Mouse (Mus musculus): ENCODE data around the gene Igflr1. TPM values are rescaled to one million over a fixed set of nuclear protein-coding genes. Genes with fewer than 3 reads are reported as not detected.

Gene Igflr1
- polyA plus RNA-seq (2011; ENCODE audit: insufficient read depth, insufficient read length, low replicate concordance, missing spikeins) = 11.3 and 15.7 TPM in 2 replicates

GRCm38 (mm10) chr7:30564970-30565571 lies at the start of gene Igflr1:
Gene Igflr1 (plus strand): TSS chr7:30565427.
- 90% methylated on average over 12 of the region's 12 CpGs for WGBS
- Histone ChIP-seq H3K27ac (ENCODE audit: control insufficient read depth, insufficient read depth, low read depth, low read length, poor library complexity) (no peak within 1 kb of the TSS), H3K4me3 (replicated peaks; ENCODE audit: control insufficient read depth, low read depth, low read length) (peak within 1 kb of the TSS; percentile 90)

GRCm38 (mm10) chr7:30518325-30518724 lies 46.9 kb upstream of the Igflr1 start:
- TF ChIP-seq CTCF (IDR thresholded peaks at IDR 0.05; ENCODE audit: control insufficient read depth, insufficient read depth, low read length) (no peak), POLR2A (IDR thresholded peaks at IDR 0.05; ENCODE audit: borderline replicate concordance, control insufficient read depth, low read depth, low read length) (no peak)
- no peak overlapping the region for H3K4me3 ChIP-seq (replicated peaks; ENCODE audit: control insufficient read depth, low read depth, low read length)
- H3K27ac ChIP-seq (ENCODE audit: control insufficient read depth, insufficient read depth, low read depth, low read length, poor library complexity) = no peak overlapping the region
- no peaks in the 10 kb centered on the region for H3K4me1 ChIP-seq (ENCODE audit: control insufficient read depth, insufficient read depth, low read length)
- WGBS = 45% methylated on average over 8 of the region's 8 CpGs

More at GRCm38 (mm10) chr7:30564970-30565571, at the start of gene Igflr1:
- H3K4me1 ChIP-seq (ENCODE audit: control insufficient read depth, insufficient read depth, low read length) = peaks cover 2% of the 10 kb centered on the region; the same call in 1 of the 2 replicates
- no peak for TF ChIP-seq CTCF (IDR thresholded peaks at IDR 0.05; ENCODE audit: control insufficient read depth, insufficient read depth, low read length)
- TF ChIP-seq POLR2A (IDR thresholded peaks at IDR 0.05; ENCODE audit: borderline replicate concordance, control insufficient read depth, low read depth, low read length) = no peak

GRCm38 (mm10) chr7:30520396-30520795 lies 44.8 kb upstream of the Igflr1 start:
- Histone ChIP-seq H3K4me3 (replicated peaks; ENCODE audit: control insufficient read depth, low read depth, low read length) (no peak overlapping the region), H3K4me1 (ENCODE audit: control insufficient read depth, insufficient read depth, low read length) (no peaks in the 10 kb centered on the region), H3K27ac (ENCODE audit: control insufficient read depth, insufficient read depth, low read depth, low read length, poor library complexity) (no peak overlapping the region)
- 80% methylated on average over 4 of the region's 4 CpGs for WGBS
- TF ChIP-seq CTCF (IDR thresholded peaks at IDR 0.05; ENCODE audit: control insufficient read depth, insufficient read depth, low read length) = no peak
- TF ChIP-seq POLR2A (IDR thresholded peaks at IDR 0.05; ENCODE audit: borderline replicate concordance, control insufficient read depth, low read depth, low read length) = no peak

GRCm38 (mm10) chr7:30520856-30521255 lies 44.4 kb upstream of the Igflr1 start:
- TF ChIP-seq CTCF (IDR thresholded peaks at IDR 0.05; ENCODE audit: control insufficient read depth, insufficient read depth, low read length) (no peak), POLR2A (IDR thresholded peaks at IDR 0.05; ENCODE audit: borderline replicate concordance, control insufficient read depth, low read depth, low read length) (no peak)
- 84% methylated on average over 5 of the region's 5 CpGs for WGBS

GRCm38 (mm10) chr7:30522871-30523270 lies 42.4 kb upstream of the Igflr1 start:
- TF ChIP-seq POLR2A (IDR thresholded peaks at IDR 0.05; ENCODE audit: borderline replicate concordance, control insufficient read depth, low read depth, low read length) = no peak
- TF ChIP-seq CTCF (IDR thresholded peaks at IDR 0.05; ENCODE audit: control insufficient read depth, insufficient read depth, low read length) = no peak
- Histone ChIP-seq H3K4me3 (replicated peaks; ENCODE audit: control insufficient read depth, low read depth, low read length) (no peak overlapping the region), H3K27ac (ENCODE audit: control insufficient read depth, insufficient read depth, low read depth, low read length, poor library complexity) (no peak overlapping the region), H3K4me1 (ENCODE audit: control insufficient read depth, insufficient read depth, low read length) (no peaks in the 10 kb centered on the region)
- WGBS = 90% methylated on average over 10 of the region's 10 CpGs

More at GRCm38 (mm10) chr7:30520856-30521255, 44.4 kb upstream of the Igflr1 start:
- Histone ChIP-seq H3K27ac (ENCODE audit: control insufficient read depth, insufficient read depth, low read depth, low read length, poor library complexity) (no peak overlapping the region), H3K4me1 (ENCODE audit: control insufficient read depth, insufficient read depth, low read length) (no peaks in the 10 kb centered on the region), H3K4me3 (replicated peaks; ENCODE audit: control insufficient read depth, low read depth, low read length) (no peak overlapping the region)

GRCm38 (mm10) chr7:30524487-30524886 lies 40.7 kb upstream of the Igflr1 start:
- WGBS = 74% methylated on average over 6 of the region's 6 CpGs
- TF ChIP-seq CTCF (IDR thresholded peaks at IDR 0.05; ENCODE audit: control insufficient read depth, insufficient read depth, low read length) (no peak), POLR2A (IDR thresholded peaks at IDR 0.05; ENCODE audit: borderline replicate concordance, control insufficient read depth, low read depth, low read length) (no peak)
- no peak overlapping the region for H3K27ac ChIP-seq (ENCODE audit: control insufficient read depth, insufficient read depth, low read depth, low read length, poor library complexity)
- no peaks in the 10 kb centered on the region for H3K4me1 ChIP-seq (ENCODE audit: control insufficient read depth, insufficient read depth, low read length)
- no peak overlapping the region for H3K4me3 ChIP-seq (replicated peaks; ENCODE audit: control insufficient read depth, low read depth, low read length)

GRCm38 (mm10) chr7:30525954-30526353 lies 39.3 kb upstream of the Igflr1 start:
- H3K27ac ChIP-seq (ENCODE audit: control insufficient read depth, insufficient read depth, low read depth, low read length, poor library complexity) = no peak overlapping the region
- no peak overlapping the region for H3K4me3 ChIP-seq (replicated peaks; ENCODE audit: control insufficient read depth, low read depth, low read length)
- no peaks in the 10 kb centered on the region for H3K4me1 ChIP-seq (ENCODE audit: control insufficient read depth, insufficient read depth, low read length)
- TF ChIP-seq CTCF (IDR thresholded peaks at IDR 0.05; ENCODE audit: control insufficient read depth, insufficient read depth, low read length) (no peak), POLR2A (IDR thresholded peaks at IDR 0.05; ENCODE audit: borderline replicate concordance, control insufficient read depth, low read depth, low read length) (no peak)
- WGBS = 90% methylated on average over 10 of the region's 10 CpGs

- no peaks in the 10 kb centered on the region for H3K4me1 ChIP-seq (ENCODE audit: control insufficient read depth, insufficient read depth, low read length)
- 89% methylated on average over 17 of the region's 17 CpGs for WGBS
- no peak overlapping the region for H3K27ac ChIP-seq (ENCODE audit: control insufficient read depth, insufficient read depth, low read depth, low read length, poor library complexity)
- H3K4me3 ChIP-seq (replicated peaks; ENCODE audit: control insufficient read depth, low read depth, low read length) = no peak overlapping the region
- TF ChIP-seq POLR2A (IDR thresholded peaks at IDR 0.05; ENCODE audit: borderline replicate concordance, control insufficient read depth, low read depth, low read length) (no peak), CTCF (IDR thresholded peaks at IDR 0.05; ENCODE audit: control insufficient read depth, insufficient read depth, low read length) (no peak)
These were observed 38.8 kb upstream of the Igflr1 start for GRCm38 (mm10) chr7:30526399-30526798.

Data from bone marrow, adult 2 months (tissue).